ENCODE assay signal across 9 mouse cellular contexts in genomic region chr9:79720143-79720542, GRCm38 (mm10). TPM values are rescaled to one million over a fixed set of nuclear protein-coding genes. Genes with fewer than 3 reads are reported as not detected.
DNase-seq lines count a peak whose midpoint lies in the region; ATAC-seq lines count a peak whose summit lies in the region.
"Had no signal": no experiment of that assay in that cellular context is flagged by ENCODE, and none has a peak within 500 bp of the region (broad histone marks: within the 10 kb centered on the region; RNA-seq: fewer than 3 reads in every experiment).

No protein-coding gene starts in this region.

- H3K4me1 ChIP-seq in forebrain, embryonic 10.5 days: peaks cover 50% of the 10 kb centered on the region
- H3K4me1 ChIP-seq in forebrain, embryonic 16.5 days (replicated peaks; ENCODE audit: control insufficient read depth, insufficient read depth, low read length): peaks cover 30% of the 10 kb centered on the region
- H3K4me1 ChIP-seq in intestine, embryonic 15.5 days (replicated peaks): peaks cover 15% of the 10 kb centered on the region; the same call in 1 of the 2 replicates
- H3K4me1 ChIP-seq in neural tube, embryonic 12.5 days: peaks cover 27% of the 10 kb centered on the region

- H3K36me3 ChIP-seq in forebrain, embryonic 10.5 days (replicated peaks): no peaks in the 10 kb centered on the region
- no peaks in the 10 kb centered on the region for H3K36me3 ChIP-seq in forebrain, embryonic 16.5 days (ENCODE audit: control insufficient read depth, insufficient read depth)
- no peaks in the 10 kb centered on the region for H3K36me3 ChIP-seq in intestine, embryonic 15.5 days
- H3K36me3 ChIP-seq in neural tube, embryonic 12.5 days: no peaks in the 10 kb centered on the region

- no peak overlapping the region for H3K9ac ChIP-seq in forebrain, embryonic 16.5 days (replicated peaks; ENCODE audit: low read depth, low read length)
- no peak overlapping the region for H3K9ac ChIP-seq in intestine, embryonic 15.5 days
- no peak overlapping the region for H3K9ac ChIP-seq in neural tube, embryonic 12.5 days

- no peak for DNase-seq in forebrain, embryonic 10.5 days (ENCODE audit: extremely low spot score, low spot score)
- DNase-seq in kidney, postnatal 10 days: peak; percentile 18
- no peak for DNase-seq in kidney, postnatal 25 days
- no peak for DNase-seq in cerebellum, adult 9-11 months
- no peak for DNase-seq in adrenal gland, postnatal 36 days
- DNase-seq: liver had no signal

- peaks cover 4% of the 10 kb centered on the region; the same call in 1 of the 2 replicates for H3K9me3 ChIP-seq in forebrain, embryonic 10.5 days
- H3K9me3 ChIP-seq in forebrain, embryonic 16.5 days (ENCODE audit: control insufficient read depth, low read length): no peaks in the 10 kb centered on the region
- H3K9me3 ChIP-seq in intestine, embryonic 15.5 days: no peaks in the 10 kb centered on the region
- H3K9me3 ChIP-seq in neural tube, embryonic 12.5 days: no peaks in the 10 kb centered on the region

- no peak for ATAC-seq in forebrain, embryonic 16.5 days
- no peak for ATAC-seq in intestine, embryonic 15.5 days
- no peak for ATAC-seq in neural tube, embryonic 12.5 days (ENCODE audit: low FRiP score, low read depth)

- peak overlapping the region; percentile 65; the same call in 1 of the 2 replicates for H3K4me3 ChIP-seq in forebrain, embryonic 10.5 days
- H3K4me3 ChIP-seq in forebrain, embryonic 16.5 days (replicated peaks; ENCODE audit: low read length): no peak overlapping the region
- no peak overlapping the region for H3K4me3 ChIP-seq in intestine, embryonic 15.5 days (replicated peaks)
- no peak overlapping the region for H3K4me3 ChIP-seq in neural tube, embryonic 12.5 days

- H3K4me2 ChIP-seq in forebrain, embryonic 16.5 days (ENCODE audit: low read length): no peak overlapping the region; the same call in 1 of the 2 replicates
- H3K4me2 ChIP-seq in intestine, embryonic 15.5 days (replicated peaks): peak overlapping the region; percentile 84; the same call in 1 of the 2 replicates
- H3K4me2 ChIP-seq in neural tube, embryonic 12.5 days (replicated peaks): peak overlapping the region; percentile 97

- 17% methylated on average over 9 of the region's 9 CpGs for WGBS in forebrain, embryonic 10.5 days
- 25% methylated on average over 9 of the region's 9 CpGs for WGBS in forebrain, embryonic 16.5 days
- WGBS in intestine, embryonic 15.5 days: 57% methylated on average over 9 of the region's 9 CpGs
- WGBS in neural tube, embryonic 12.5 days: 27% methylated on average over 9 of the region's 9 CpGs

- peaks cover 73% of the 10 kb centered on the region for H3K27me3 ChIP-seq in forebrain, embryonic 10.5 days (ENCODE audit: poor library complexity, severe bottlenecking)
- H3K27me3 ChIP-seq in forebrain, embryonic 16.5 days (replicated peaks; ENCODE audit: control insufficient read depth, insufficient read depth, low read length): peaks cover 30% of the 10 kb centered on the region
- H3K27me3 ChIP-seq in intestine, embryonic 15.5 days (replicated peaks): peaks cover 13% of the 10 kb centered on the region
- H3K27me3 ChIP-seq in neural tube, embryonic 12.5 days (replicated peaks): peaks cover 28% of the 10 kb centered on the region

- H3K27ac ChIP-seq in forebrain, embryonic 10.5 days: no peak overlapping the region; the same call in 1 of the 2 replicates
- no peak overlapping the region for H3K27ac ChIP-seq in forebrain, embryonic 16.5 days (ENCODE audit: low read length)
- no peak overlapping the region for H3K27ac ChIP-seq in intestine, embryonic 15.5 days
- no peak overlapping the region for H3K27ac ChIP-seq in neural tube, embryonic 12.5 days

RNA-seq across cellular contexts. Expression of gene Col12a1, which starts 1.5 kb away (rescaled TPM):
- polyA plus RNA-seq in forebrain, embryonic 10.5 days (2016; fragmentation: Nextera tagmentation; extraction: Ambion mirVana): 6.7 and 7.4 TPM in 2 replicates
- 6.8 and 9.5 TPM in 2 replicates for polyA plus RNA-seq in forebrain, embryonic 16.5 days (2015; fragmentation: Nextera tagmentation; extraction: Ambion mirVana)
- polyA plus RNA-seq in intestine, embryonic 15.5 days (2015; fragmentation: Nextera tagmentation; extraction: Ambion mirVana): 35.6 and 36.2 TPM in 2 replicates
- 19.2 and 19.9 TPM in 2 replicates for polyA plus RNA-seq in neural tube, embryonic 12.5 days (2016; fragmentation: Nextera tagmentation; extraction: Ambion mirVana)
- total RNA-seq in adrenal gland, postnatal 36 days (2021): 10 to 100 TPM; 15.7 to 21.2 TPM

RNA-seq across cellular contexts. Expression of gene Cox7a2, which starts 39.5 kb away (rescaled TPM):
- polyA plus RNA-seq in forebrain, embryonic 10.5 days (2016; fragmentation: Nextera tagmentation; extraction: Ambion mirVana): 626 and 635 TPM in 2 replicates
- 656 and 665 TPM in 2 replicates for polyA plus RNA-seq in forebrain, embryonic 16.5 days (2015; fragmentation: Nextera tagmentation; extraction: Ambion mirVana)
- polyA plus RNA-seq in intestine, embryonic 15.5 days (2015; fragmentation: Nextera tagmentation; extraction: Ambion mirVana): 893 and 914 TPM in 2 replicates
- polyA plus RNA-seq in neural tube, embryonic 12.5 days (2016; fragmentation: Nextera tagmentation; extraction: Ambion mirVana): 689 and 719 TPM in 2 replicates
- total RNA-seq in adrenal gland, postnatal 36 days (2021): 100 to 1,000 TPM; 369 to 384 TPM
